Mouse (Mus musculus): ENCODE results near the gene Prrt1. TPM values are rescaled to one million over a fixed set of nuclear protein-coding genes. Genes with fewer than 3 reads are reported as not detected.

Prrt1 gene
- polyA plus RNA-seq, 1 experiment from 2014 or later: 0.16 TPM

DNA sequence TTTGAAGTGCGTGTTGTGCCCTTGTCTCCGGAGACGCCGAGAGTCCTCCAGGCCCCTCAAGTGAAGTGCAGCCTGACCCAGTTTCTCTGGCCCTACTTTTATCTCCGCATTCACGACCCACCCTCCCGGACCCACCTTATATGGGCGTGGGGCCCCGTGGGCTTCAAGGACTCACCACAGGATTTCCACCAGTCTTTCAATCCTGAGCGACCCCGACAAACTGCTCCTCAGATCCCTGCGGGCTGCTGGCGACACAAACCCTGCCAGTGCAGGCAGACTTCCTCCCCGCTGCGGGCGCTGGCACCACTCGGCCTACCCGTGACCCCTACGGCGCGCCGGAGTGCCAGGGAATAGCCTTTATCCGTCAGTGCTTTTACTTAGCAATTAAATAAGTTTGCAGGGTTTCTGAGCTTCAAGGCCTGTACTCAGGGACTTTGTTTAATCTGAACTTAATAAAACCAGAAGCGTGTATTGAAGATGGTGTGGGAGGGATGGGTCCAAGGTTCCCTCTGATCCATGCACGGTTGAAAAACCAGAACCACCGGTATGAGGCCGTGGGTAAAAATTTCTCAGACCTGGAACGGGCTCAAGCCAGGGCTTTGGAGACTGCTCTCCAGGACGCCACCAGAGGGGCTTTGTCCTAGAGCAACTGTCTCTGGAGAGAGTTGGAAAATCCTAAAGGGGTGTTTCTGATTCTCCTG lies 1.2 kb upstream of the Prrt1 start, which contains the start of gene Ppt2:
Ppt2 (minus strand) TSS at position 568 of the 701 bp plus-strand sequence.
- Histone ChIP-seq H3K36me3 (ENCODE audit: inconsistent target) (peaks cover 15% of the 10 kb centered on the region; the same call in 1 of the 2 replicates), H3K4me3 (ENCODE audit: inconsistent target) (peak within 1 kb of the TSS; percentile 80), H3K27ac (peak within 1 kb of the TSS; percentile 92), H3K79me2 (ENCODE audit: inconsistent target) (peaks cover 17% of the 10 kb centered on the region; the same call in 1 of the 2 replicates)
- 5% methylated on average over 29 of the region's 29 CpGs for WGBS (ENCODE audit: missing documents)

DNA sequence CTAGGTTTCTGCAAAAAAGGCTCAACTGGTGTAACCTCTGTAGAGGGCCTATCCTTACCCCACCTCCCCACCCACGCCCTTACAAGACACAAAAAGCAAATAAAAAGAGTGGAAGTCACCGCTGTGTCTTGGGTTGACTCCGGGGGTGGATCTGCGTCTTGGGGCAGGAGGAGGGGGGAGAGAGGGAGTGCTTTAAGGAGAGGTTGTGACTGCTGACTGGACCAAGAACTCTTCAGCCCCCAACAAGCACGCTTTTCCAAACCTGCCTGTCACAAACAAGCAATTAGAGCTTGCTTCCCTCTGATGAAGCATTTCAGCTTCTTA lies 727 bp upstream of the Prrt1 start:
- Histone ChIP-seq H3K79me2 (ENCODE audit: inconsistent target) (peaks cover 17% of the 10 kb centered on the region; the same call in 1 of the 2 replicates), H3K27ac (peak overlapping the region; percentile 92; the same call in 1 of the 2 replicates), H3K36me3 (ENCODE audit: inconsistent target) (peaks cover 12% of the 10 kb centered on the region; the same call in 1 of the 2 replicates), H3K4me3 (ENCODE audit: inconsistent target) (peak overlapping the region; percentile 80; the same call in 1 of the 2 replicates)
- 76% methylated on average over 5 of the region's 5 CpGs for WGBS (ENCODE audit: missing documents)

DNA sequence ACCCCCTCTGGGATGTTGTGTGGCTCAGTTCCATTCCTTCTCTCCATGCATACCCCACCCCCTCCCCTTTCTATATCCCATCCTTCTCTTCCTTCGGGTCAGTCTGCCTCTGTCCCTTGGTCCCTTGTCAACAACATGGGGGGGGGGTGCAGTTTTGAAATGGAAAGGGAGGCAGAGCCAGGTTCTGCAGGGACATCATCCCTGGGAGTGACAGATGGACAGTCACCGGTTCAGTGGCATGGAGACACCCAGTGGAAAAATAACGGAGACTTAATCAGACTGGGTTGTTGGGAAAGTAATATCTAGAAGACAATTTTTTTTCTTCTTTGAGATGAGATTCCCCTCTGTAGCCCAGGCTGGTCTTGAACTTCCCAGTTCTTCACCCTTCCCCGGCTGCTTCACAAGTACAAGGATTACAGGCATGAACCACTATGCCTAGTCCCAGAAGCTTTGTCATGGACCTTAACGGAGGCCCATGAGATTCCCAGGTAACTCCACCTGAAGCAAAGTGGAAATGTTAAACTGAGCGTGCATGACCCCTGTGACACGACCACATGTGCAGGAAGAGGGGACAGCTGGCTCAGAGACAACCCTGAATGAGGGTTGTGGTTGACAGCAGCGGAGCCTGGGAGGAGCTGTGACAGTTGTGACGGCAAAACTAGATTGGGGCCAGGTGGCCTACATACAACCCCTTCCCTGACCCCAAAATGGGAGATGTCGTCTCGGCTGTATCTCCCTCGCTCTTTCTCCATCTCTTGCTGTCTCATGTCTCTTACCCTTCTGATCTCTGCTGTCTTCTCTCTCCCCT lies 667 bp downstream of the Prrt1 start:
- Histone ChIP-seq H3K27ac (no peak overlapping the region), H3K4me3 (ENCODE audit: inconsistent target) (no peak overlapping the region), H3K36me3 (ENCODE audit: inconsistent target) (peaks cover 6% of the 10 kb centered on the region; the same call in 1 of the 2 replicates), H3K79me2 (ENCODE audit: inconsistent target) (peaks cover 17% of the 10 kb centered on the region; the same call in 1 of the 2 replicates)
- 56% methylated on average over 12 of the region's 12 CpGs for WGBS (ENCODE audit: missing documents)

DNA sequence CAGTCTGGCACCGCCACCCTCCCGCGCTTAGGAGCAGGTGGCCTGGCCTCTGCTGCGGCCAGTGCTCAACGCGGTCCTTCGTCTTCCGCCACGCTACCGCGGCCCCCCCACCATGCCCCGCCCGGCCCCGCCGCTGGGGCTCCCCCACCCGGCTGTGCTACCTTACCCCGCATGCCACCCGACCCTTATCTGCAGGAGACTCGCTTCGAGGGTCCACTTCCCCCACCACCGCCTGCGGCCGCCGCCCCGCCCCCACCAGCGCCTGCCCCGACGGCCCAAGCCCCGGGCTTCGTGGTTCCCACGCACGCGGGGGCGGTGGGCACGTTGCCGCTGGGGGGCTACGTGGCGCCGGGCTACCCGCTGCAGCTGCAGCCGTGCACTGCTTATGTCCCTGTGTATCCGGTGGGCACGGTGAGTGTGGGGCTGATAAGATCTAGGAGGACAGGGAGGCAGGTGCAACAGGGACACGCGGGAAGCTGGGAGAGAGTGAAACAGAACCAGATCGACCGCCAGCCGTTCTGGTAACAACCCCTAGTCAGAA lies 1.5 kb downstream of the Prrt1 start:
- no peak overlapping the region for H3K4me3 ChIP-seq (ENCODE audit: inconsistent target)
- WGBS (ENCODE audit: missing documents): 23% methylated on average over 28 of the region's 48 CpGs
- H3K27ac ChIP-seq: no peak overlapping the region
- peaks cover 9% of the 10 kb centered on the region; the same call in 1 of the 2 replicates for H3K79me2 ChIP-seq (ENCODE audit: inconsistent target)
- H3K36me3 ChIP-seq (ENCODE audit: inconsistent target): no peaks in the 10 kb centered on the region

DNA sequence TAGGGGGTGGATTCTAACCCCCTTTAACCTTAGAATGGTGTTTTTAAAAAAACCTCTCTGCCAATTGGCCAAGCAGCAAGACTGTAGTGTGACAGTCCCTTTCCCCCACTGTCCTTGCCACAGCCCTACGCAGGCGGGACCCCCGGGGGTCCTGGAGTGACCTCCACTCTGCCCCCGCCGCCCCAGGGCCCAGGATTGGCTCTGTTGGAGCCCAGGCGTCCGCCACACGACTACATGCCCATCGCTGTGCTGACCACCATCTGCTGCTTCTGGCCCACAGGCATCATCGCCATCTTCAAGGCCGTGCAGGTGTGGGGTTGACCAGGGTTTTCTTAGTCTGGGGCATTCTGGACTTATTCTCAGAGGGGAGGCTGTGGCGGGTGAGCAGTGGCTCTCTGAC lies 2.3 kb downstream of the Prrt1 start:
- H3K36me3 ChIP-seq (ENCODE audit: inconsistent target): no peaks in the 10 kb centered on the region
- H3K27ac ChIP-seq: peak overlapping the region; percentile 89
- H3K79me2 ChIP-seq (ENCODE audit: inconsistent target): peaks cover 1% of the 10 kb centered on the region; the same call in 1 of the 2 replicates
- H3K4me3 ChIP-seq (ENCODE audit: inconsistent target): peak overlapping the region; percentile 20; the same call in 1 of the 2 replicates
- 26% methylated on average over 12 of the region's 12 CpGs for WGBS (ENCODE audit: missing documents)

DNA sequence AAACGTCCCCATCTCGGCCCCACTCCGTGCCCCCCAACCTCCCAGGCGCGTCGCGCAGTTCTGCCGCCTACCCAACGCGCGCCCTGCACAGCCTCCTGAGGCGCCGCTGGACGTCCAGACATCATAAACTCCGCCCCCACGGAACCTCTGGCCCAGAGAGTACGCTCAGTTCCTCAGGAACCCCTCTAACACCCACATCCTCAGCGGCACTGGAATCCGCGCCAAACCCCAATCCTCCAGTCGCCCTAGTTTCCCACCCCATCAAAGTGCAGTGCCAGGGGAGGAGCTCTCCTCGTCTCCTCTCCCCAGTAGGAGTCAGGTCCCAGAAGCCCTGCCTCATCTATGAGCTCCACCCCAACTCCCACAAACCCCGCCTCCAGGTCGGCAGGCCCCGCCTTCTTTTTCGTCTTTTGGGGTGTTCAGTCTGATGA lies 2.9 kb downstream of the Prrt1 start:
- peak overlapping the region; percentile 20; the same call in 1 of the 2 replicates for H3K4me3 ChIP-seq (ENCODE audit: inconsistent target)
- peak overlapping the region; percentile 89 for H3K27ac ChIP-seq
- 1% methylated on average over 15 of the region's 26 CpGs for WGBS (ENCODE audit: missing documents)
- no peaks in the 10 kb centered on the region for H3K36me3 ChIP-seq (ENCODE audit: inconsistent target)
- H3K79me2 ChIP-seq (ENCODE audit: inconsistent target): no peaks in the 10 kb centered on the region; the same call in 1 of the 2 replicates

DNA sequence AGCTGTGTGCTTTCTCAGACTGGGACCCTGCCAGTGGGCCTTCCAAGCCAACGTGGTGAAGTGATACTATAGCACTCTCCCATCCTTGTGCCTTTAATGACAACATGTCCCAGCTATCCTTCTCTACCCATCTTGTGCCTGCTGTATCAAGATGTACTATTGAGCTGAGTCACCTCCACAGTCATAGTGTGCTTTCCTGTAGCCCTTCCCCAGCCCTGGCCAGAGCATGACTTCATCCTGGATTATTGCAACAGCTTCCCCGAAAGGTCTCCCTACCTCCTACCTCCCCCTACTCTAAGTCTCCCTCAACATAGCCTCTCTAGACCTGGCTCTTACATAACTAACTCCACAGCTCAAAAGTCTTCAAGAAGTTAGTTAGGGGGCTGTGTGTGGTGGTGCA lies 6.3 kb downstream of the Prrt1 start:
- H3K36me3 ChIP-seq (ENCODE audit: inconsistent target): no peaks in the 10 kb centered on the region
- H3K79me2 ChIP-seq (ENCODE audit: inconsistent target): no peaks in the 10 kb centered on the region; the same call in 1 of the 2 replicates
- no peak overlapping the region for H3K27ac ChIP-seq
- WGBS (ENCODE audit: missing documents): 28% methylated on average over 2 of the region's 2 CpGs
- no peak overlapping the region for H3K4me3 ChIP-seq (ENCODE audit: inconsistent target)

DNA sequence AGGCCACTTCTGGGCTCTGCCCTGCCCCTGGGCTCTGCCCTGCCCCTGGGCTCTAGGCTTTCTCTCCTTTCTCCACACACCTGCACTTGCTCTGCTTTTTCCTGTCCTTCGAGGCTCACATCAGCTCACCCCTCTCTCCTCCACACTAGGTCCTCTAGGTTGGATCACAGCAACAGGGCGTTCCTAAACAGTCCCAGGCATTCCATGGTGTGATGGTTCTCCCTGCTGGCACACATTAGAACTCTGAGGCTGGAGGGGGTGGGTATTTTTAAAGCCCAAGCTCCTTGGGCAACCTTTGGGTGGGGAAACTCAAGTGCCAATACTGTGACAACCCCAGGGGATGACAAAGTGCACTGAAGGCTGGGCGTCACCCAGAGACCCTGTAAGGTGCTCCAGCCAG lies 8.1 kb downstream of the Prrt1 start:
- Histone ChIP-seq H3K4me3 (ENCODE audit: inconsistent target) (no peak overlapping the region), H3K27ac (peak overlapping the region; percentile 90), H3K36me3 (ENCODE audit: inconsistent target) (no peaks in the 10 kb centered on the region), H3K79me2 (ENCODE audit: inconsistent target) (no peaks in the 10 kb centered on the region; the same call in 1 of the 2 replicates)
- WGBS (ENCODE audit: missing documents): 89% methylated on average over 2 of the region's 3 CpGs

DNA sequence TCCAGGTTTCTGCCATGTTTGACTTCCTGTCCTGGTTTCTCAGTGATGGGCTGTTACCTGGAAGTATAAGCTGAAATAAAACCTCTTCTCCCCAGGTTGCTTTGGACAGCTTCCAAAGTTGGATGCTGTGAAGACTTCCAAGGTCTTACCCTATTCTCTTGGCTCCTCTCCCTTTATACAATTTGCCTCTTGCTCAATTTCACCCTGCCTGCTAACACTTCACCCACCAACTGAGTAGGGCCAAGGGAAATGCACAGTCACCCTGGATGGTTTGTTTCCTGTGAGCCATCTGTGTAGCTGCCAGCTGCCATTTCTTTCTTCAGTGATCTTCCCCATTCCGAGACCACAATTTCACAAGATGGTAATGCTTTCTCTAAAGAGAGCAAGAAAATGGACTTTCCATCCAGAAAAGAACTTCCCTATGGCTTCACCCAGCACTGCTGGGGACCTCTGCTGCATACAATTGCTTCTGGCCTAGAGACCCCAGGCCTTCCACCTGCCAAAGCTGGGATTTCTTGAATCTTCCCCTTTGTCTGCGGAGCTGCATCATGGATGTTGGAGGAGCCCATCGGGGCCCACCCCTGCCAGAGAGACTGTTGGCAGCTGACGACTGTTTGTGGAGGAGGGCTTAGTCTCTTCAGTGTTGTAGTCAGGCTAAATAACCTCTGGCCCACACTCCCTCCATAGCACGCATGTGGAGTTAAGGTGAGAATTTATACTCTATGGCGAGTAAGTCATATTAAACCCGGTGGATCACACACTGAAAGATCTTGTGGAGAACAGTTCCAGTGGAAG lies 10.3 kb downstream of the Prrt1 start:
- H3K4me3 ChIP-seq (ENCODE audit: inconsistent target): no peak overlapping the region
- H3K79me2 ChIP-seq (ENCODE audit: inconsistent target): no peaks in the 10 kb centered on the region; the same call in 1 of the 2 replicates
- WGBS (ENCODE audit: missing documents): 50% methylated on average over 7 of the region's 7 CpGs
- H3K27ac ChIP-seq: peak overlapping the region; percentile 90
- no peaks in the 10 kb centered on the region for H3K36me3 ChIP-seq (ENCODE audit: inconsistent target)

DNA sequence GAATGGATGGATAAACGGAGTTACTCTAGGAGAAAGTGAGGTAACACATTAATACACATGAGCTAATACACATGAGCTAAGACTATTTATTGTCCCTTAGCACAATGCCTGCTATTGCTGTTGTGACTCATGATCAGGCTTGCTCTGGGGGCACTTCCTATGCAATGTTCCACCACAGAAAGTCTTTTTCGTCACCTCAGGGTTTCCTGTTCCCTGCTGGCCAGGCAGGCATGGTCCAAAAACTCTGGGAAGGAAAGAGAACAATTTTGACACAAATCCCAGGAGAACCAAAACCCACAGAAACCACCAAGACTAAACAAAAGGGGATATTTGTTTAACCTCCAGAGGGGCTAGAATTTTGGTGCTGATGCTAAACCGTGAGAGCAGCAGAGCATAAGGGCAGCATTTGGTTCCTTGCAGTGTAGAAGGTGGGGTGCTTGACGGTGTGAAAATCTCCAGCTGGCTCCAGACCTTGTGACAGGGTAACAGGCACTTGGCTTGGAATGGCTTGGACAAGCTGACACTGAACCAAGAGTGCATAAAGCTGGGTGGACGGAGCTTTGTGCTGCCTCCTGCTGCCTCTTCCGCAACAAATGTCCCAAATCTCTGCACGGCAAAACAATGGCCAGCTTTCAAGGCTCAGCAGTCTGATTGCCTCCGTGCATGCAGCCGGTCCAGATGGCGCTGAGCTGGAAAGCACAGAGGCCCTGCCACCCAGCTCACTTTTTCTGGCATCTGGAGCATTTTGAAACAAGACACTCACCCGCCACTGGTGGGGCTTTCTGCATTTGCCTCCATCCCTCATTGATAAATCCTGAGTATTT lies 11.7 kb downstream of the Prrt1 start:
- Histone ChIP-seq H3K27ac (peak overlapping the region; percentile 90), H3K36me3 (ENCODE audit: inconsistent target) (no peaks in the 10 kb centered on the region), H3K4me3 (ENCODE audit: inconsistent target) (no peak overlapping the region), H3K79me2 (ENCODE audit: inconsistent target) (peaks cover 13% of the 10 kb centered on the region; the same call in 1 of the 2 replicates)
- 53% methylated on average over 11 of the region's 11 CpGs for WGBS (ENCODE audit: missing documents)

DNA sequence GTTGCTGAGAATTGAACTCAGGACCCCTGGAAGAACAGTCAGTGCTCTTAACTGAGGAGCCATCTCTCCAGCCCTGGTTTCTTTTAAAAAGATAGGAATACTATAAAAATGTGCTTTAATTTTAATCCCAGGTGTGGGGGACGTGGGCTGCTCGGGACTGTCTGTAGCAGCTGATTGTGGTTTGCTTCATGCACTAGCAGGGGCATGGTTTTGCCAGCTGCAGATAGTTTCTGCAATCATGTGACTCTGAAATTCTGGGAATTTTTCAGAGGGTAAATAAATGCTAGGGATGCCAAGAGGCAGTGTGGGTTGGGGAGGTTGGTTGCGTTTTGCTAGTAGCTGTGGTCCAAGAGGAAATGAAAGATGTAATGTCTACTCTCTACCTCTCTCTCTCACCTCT lies 12.6 kb downstream of the Prrt1 start:
- 73% methylated on average over 3 of the region's 3 CpGs for WGBS (ENCODE audit: missing documents)

DNA sequence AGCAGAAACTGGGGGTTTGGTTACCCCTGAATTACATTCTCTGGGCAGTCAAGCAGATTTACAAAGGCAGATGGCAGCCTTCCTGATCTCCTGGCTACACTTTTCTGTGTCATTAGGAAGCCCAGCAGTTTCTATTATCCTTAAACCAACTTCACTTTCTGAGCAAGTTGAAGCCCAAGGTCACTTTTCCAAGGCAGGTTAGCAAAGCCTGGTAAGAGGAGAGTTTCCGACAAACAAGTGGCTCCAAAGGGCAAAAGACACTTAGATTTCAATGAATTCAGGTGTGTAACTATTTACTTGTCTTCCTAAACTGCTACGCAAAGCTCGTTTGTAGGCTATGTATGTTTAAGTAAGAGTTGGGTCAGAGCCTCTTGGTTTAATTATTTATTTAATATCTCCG lies 14.0 kb downstream of the Prrt1 start:
- no peaks in the 10 kb centered on the region for H3K36me3 ChIP-seq (ENCODE audit: inconsistent target)
- H3K79me2 ChIP-seq (ENCODE audit: inconsistent target): peaks cover 29% of the 10 kb centered on the region
- no peak overlapping the region for H3K4me3 ChIP-seq (ENCODE audit: inconsistent target)
- H3K27ac ChIP-seq: peak overlapping the region; percentile 90
- 95% methylated on average over 4 of the region's 4 CpGs for WGBS (ENCODE audit: missing documents)

More for the DNA sequence above, 12.6 kb downstream of the Prrt1 start:
- no peaks in the 10 kb centered on the region for H3K36me3 ChIP-seq (ENCODE audit: inconsistent target)
- H3K4me3 ChIP-seq (ENCODE audit: inconsistent target): no peak overlapping the region
- H3K79me2 ChIP-seq (ENCODE audit: inconsistent target): peaks cover 18% of the 10 kb centered on the region; the same call in 1 of the 2 replicates
- H3K27ac ChIP-seq: peak overlapping the region; percentile 90

DNA sequence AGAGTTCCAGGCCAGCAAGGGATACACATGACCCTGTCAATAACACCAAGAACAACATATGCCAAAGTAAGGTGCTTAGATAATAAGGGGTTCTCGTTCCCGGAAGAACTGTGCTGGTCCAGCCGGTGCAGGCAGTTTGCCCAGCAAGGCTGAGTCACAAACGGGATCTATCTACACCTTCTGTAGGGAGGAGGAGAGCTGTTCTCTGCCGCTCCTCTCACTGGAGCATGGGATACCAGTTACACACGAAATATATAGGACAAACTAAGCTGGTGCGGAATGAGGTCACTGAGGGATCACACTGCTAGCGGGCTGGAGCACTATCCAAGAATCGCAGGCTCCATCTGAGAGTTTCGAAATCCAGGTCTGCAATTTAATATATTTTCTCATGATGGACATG lies 14.6 kb downstream of the Prrt1 start:
- WGBS (ENCODE audit: missing documents): 85% methylated on average over 10 of the region's 10 CpGs
- Histone ChIP-seq H3K36me3 (ENCODE audit: inconsistent target) (no peaks in the 10 kb centered on the region), H3K27ac (no peak overlapping the region), H3K79me2 (ENCODE audit: inconsistent target) (peaks cover 34% of the 10 kb centered on the region), H3K4me3 (ENCODE audit: inconsistent target) (no peak overlapping the region)
